Mouse (Mus musculus) C2C12 (cell line): Measurements from ENCODE around the gene Eif3l. TPM values are rescaled to one million over a fixed set of nuclear protein-coding genes. Genes with fewer than 3 reads are reported as not detected.
A peak's percentile ranks its signal among the peaks of the same experiment; 100 is the strongest.
"Not testable (repeated sequence)": the region's sequence is repeated elsewhere in the genome, so short reads cannot be mapped to it uniquely, and the experiment has no call there.

Source experiments
- H3K27me3 ChIP-seq: one replicate; pipeline ENCODE4 v1.6.1; 2011; ENCODE audit not compliant: control insufficient read depth, insufficient read depth, insufficient read length
- H3K36me3 ChIP-seq: one replicate; pipeline ENCODE4 v1.6.1; 2011; ENCODE audit not compliant: control insufficient read depth, insufficient read depth
- H3K4me3 ChIP-seq: one replicate; pipeline ENCODE4 v1.5.1; 2011; ENCODE audit warnings: mild to moderate bottlenecking, control low read depth; ENCODE audit not compliant: poor library complexity, insufficient read depth, severe bottlenecking
- H3K79me2 ChIP-seq: one replicate; pipeline ENCODE4 v1.6.1; 2011; ENCODE audit not compliant: control insufficient read depth, insufficient read depth
- H3K79me3 ChIP-seq: one replicate; pipeline ENCODE4 v1.6.1; 2011; ENCODE audit warnings: low read depth, control low read depth
- H3ac ChIP-seq: one replicate; pipeline ENCODE3; 2011; ENCODE audit warnings: low read depth; ENCODE audit not compliant: control insufficient read depth, insufficient read length
- CEBPB ChIP-seq: IDR thresholded peaks from one replicate; pipeline ENCODE4 v1.6.1; 2011; ENCODE audit warnings: low read depth, mild to moderate bottlenecking, control low read depth, moderate library complexity
- CTCF ChIP-seq: IDR thresholded peaks from one replicate; pipeline ENCODE4 v1.5.1; 2011; ENCODE audit not compliant: control insufficient read depth, insufficient read depth, insufficient read length
- FOSL1 ChIP-seq: IDR thresholded peaks from one replicate; pipeline ENCODE4 v1.8.0; 2011; ENCODE audit warnings: mild to moderate bottlenecking, low read length; ENCODE audit not compliant: poor library complexity, insufficient read depth, severe bottlenecking
- MAX ChIP-seq: IDR thresholded peaks from one replicate; pipeline ENCODE4 v1.6.1; 2011; ENCODE audit warnings: mild to moderate bottlenecking, control low read depth
- MYOD1 ChIP-seq: IDR thresholded peaks from one replicate; pipeline ENCODE4 v1.6.1; 2011; ENCODE audit warnings: low read depth; ENCODE audit not compliant: control insufficient read depth, insufficient read length
- MYOG ChIP-seq: IDR thresholded peaks from one replicate; pipeline ENCODE4 v1.6.1; 2011; ENCODE audit not compliant: control insufficient read depth, insufficient read length; ENCODE audit errors: extremely low read depth
- USF1 ChIP-seq: IDR thresholded peaks from one replicate; pipeline ENCODE4 v1.6.1; 2011; ENCODE audit warnings: low read depth, mild to moderate bottlenecking, control low read depth, moderate library complexity
- polyA plus RNA-seq: library from polyadenylated mRNA; unstranded; fragments of >200 nt; fragmentation: generic; extraction: Trizol; gene quantifications from one replicate; pipeline ENCODE4 v1.2.1, GENCODE M21; 2012; ENCODE audit warnings: missing spikeins

Eif3l gene
- polyA plus RNA-seq, 1 experiment = 369 TPM

DNA sequence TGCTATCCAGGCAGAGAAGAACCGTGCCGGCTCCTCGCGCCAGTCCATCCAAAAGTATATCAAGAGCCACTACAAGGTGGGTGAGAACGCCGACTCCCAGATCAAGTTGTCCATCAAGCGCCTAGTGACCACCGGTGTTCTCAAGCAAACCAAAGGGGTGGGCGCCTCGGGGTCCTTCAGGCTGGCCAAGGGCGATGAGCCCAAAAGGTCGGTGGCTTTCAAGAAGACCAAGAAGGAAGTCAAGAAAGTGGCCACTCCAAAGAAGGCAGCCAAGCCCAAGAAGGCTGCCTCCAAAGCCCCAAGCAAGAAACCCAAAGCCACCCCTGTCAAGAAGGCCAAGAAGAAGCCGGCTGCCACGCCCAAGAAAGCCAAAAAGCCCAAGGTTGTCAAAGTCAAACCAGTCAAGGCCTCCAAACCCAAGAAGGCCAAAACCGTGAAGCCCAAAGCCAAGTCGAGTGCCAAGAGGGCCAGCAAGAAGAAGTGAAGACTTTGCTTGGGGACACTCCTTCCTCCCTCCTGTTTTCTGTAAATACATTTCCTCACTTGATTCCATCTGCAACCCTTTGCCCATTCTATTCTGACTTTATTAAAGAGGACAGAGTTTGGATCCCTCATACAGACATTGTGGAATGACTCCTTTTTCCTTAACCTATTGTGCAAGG lies 46.0 kb upstream of the Eif3l start:
- H3K36me3 ChIP-seq = no peaks in the 10 kb centered on the region
- H3ac ChIP-seq = peak overlapping the region; percentile 63
- H3K4me3 ChIP-seq = peak overlapping the region; percentile 41
- H3K79me3 ChIP-seq = no peaks in the 10 kb centered on the region
- H3K79me2 ChIP-seq = peaks cover 17% of the 10 kb centered on the region
- TF ChIP-seq MYOG = no peak
- TF ChIP-seq CTCF = no peak
- no peak for TF ChIP-seq FOSL1
- no peak for TF ChIP-seq MAX
- TF ChIP-seq CEBPB = no peak
- no peak for TF ChIP-seq USF1
- no peak for TF ChIP-seq MYOD1
- peaks cover under 1% of the 10 kb centered on the region for H3K27me3 ChIP-seq

DNA sequence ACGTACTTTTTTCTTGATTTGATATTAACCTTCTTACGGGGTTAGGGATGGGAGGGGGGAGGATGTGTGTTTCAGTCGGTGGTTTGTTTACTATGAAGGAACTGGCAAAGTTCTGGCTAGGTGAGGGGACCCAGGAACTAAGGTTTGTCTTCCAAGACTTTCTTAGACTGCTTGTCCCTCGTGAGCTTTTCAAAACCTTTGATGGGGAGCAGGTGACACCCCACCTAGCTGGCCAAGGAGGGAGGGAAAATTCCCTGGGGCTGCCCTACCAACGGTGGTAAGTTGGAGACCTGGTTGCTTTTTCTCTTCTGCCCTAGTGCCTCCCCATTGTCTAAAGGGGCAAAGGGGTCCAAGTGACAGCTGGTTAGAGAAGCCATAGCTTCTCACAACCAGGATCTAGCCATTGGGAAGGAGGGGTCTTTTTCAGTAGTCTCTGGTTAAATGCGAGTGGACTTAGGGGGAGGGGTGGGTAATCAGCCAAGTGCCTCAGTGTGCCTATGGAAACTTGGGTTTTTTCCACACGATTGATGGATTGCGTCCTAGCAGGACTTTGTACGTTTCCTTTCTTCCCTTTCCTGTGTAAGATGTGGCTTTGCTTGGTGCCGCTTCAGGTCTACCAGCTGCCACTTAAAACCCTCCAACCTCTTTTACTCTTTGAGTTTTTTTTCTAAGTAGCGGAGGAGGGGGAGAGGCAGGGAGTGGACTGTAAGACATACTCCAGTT lies 45.3 kb upstream of the Eif3l start:
- TF ChIP-seq MYOD1 = no peak
- no peak for TF ChIP-seq CTCF
- TF ChIP-seq MAX = no peak
- no peak for TF ChIP-seq MYOG
- TF ChIP-seq CEBPB = no peak
- Histone ChIP-seq H3K79me2 (peaks cover 17% of the 10 kb centered on the region), H3K27me3 (peaks cover 3% of the 10 kb centered on the region), H3K36me3 (no peaks in the 10 kb centered on the region), H3K79me3 (no peaks in the 10 kb centered on the region), H3ac (peak overlapping the region; percentile 20), H3K4me3 (peak overlapping the region; percentile 41)

DNA sequence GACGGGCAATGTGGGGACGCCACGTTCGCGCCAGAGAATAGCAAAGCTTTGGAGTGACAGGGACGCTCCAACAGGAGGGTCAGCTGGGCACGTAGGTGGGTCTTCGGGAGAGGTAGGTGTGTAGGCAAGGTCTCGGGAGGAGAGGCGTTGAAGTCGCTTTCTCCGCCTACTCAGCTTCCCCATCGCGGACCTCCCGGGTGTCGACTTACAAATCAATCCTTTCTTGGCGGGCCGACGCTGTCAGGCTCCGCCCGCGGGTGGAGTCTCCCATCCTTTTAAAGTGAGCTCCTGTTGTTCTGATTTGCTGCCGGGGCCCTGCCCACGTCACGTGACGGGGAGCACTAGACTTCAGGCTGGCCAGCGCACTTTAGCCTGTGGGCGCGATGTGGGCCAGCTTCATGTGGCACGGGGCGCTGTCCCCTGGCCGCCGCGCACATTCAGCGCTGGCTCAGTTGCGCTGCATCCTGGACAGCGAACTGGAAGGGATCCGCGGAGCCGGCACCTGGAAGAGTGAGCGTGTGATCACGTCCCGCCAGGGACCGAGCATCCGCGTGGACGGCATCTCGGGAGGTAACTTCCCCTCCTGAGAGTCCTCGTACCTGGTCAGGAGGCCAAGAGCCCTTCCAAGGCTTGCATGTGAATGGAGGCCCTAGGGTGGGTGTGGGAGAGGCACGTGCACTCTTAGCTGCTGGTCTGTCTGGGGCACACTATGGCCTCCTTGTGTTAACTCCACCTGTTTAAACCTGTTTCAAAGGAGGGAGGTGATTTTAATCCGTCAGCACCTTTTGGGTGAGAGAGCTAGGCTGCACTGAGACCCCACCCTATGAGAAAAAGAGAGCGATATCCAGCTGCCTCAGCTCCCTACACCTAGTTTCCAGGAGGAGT lies 44.2 kb upstream of the Eif3l start:
- Histone ChIP-seq H3K36me3 (no peaks in the 10 kb centered on the region), H3K27me3 (peaks cover 3% of the 10 kb centered on the region), H3K79me2 (peaks cover 17% of the 10 kb centered on the region), H3K4me3 (peak overlapping the region; percentile 30), H3K79me3 (no peaks in the 10 kb centered on the region), H3ac (peak overlapping the region; percentile 65)
- TF ChIP-seq MYOD1 (no peak), USF1 (peak; percentile 99), MAX (peak; percentile 78), CEBPB (no peak), FOSL1 (no peak), MYOG (no peak), CTCF (no peak)

DNA sequence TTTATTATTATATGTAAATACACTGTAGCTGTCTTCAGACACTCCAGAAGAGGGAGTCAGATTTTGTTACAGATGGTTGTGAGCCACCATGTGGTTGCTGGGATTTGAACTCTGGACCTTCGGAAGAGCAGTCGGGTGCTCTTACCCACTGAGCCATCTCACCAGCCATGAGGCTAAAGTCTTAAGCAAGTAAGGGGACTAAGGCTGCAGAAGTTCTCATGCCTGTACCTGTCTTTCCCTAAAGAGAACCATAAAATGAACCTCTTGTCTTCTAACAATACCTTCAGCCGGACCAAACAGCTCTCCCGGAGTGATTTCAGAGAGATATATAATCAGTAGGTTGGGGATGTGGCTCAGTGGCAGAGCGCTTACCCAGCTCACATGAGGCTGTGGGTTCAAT lies 43.1 kb upstream of the Eif3l start:
- not testable (repeated sequence) for H3K4me3 ChIP-seq, H3ac ChIP-seq, H3K79me3 ChIP-seq, H3K36me3 ChIP-seq, H3K27me3 ChIP-seq
- H3K79me2 ChIP-seq = peaks cover 17% of the 10 kb centered on the region

DNA sequence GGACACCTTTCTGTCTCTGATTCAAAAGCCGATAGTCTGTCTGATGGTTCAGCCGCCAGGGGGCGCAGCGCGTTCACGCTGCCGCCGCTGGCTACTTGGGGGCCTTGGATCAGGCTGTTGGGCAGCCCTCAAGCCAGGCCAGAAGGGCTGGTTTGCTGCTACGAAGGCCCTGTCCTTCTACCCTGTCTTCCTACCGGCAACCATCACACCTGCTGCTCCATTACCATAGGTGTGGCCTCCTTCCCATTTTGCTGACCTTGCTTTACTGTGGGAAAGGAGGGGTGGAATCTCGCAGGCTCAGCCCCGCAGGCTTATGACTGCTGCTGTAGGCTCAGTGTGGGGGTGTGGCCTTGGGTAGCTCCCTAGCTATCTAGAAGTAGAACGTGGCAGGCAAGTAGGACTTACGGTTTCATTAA lies 37.1 kb upstream of the Eif3l start:
- peaks cover 28% of the 10 kb centered on the region for H3K27me3 ChIP-seq
- no peaks in the 10 kb centered on the region for H3K36me3 ChIP-seq
- TF ChIP-seq MAX (no peak), CTCF (peak; percentile 97)
- peak overlapping the region; percentile 19 for H3ac ChIP-seq
- no peaks in the 10 kb centered on the region for H3K79me2 ChIP-seq
- no peak overlapping the region for H3K4me3 ChIP-seq
- H3K79me3 ChIP-seq = no peaks in the 10 kb centered on the region
